Mouse (Mus musculus): ENCODE data around the gene Myog.

Gene Myog

DNA sequence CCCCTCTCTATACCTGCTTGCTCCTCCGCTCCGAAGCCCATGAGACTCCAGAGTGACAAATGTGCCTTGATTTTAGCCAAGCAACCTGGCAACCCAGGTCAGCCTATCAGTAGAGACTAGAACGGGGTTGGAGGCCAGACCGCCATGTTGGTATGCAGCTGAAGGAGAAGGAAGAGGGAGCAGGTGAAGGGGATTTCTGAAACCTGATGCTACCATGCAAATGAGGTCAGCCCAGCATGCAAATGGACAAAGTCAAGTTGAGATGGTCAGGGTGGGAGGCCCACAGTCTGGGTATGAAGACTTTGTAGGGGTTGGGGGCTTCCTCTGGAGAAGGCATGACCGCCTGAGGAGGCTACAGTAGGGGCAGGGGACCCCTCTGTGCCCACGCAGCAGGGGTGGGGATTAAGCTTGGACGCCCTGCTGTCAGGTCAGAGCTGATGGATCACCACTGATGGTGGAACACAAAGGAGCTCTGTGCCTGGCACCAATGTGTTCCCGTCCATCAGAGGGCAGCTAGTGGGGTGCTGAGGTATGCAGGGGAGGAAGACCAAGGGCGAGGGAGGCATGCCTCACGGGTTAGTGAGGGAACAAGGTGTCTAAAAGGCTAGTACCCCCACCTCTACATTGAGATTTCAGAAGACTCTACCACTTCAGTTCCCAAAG is 4.2 kb upstream of the Myog start:
- no peak for DNase-seq (ENCODE audit: low spot score)

DNA sequence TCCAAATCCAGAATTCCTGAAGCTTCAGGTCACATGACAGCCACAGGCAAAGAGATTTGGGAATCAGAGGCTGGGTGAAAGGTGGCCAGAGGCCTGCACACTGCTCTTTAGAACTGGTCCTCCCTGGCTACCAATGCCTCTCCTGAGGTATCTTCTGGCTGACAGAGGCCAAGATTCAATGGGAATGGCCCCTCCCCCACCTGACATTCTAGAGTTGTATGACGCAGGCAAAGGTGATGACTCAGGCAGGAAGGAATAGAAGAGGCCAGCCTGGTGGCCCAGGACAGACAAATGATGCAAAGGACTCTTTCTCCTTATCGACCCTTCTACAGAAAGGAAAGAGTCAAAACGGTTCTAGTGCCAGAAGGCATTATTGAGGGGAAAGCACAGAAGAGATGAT is 1.6 kb upstream of the Myog start:
- no peak for DNase-seq (ENCODE audit: low spot score)

DNA sequence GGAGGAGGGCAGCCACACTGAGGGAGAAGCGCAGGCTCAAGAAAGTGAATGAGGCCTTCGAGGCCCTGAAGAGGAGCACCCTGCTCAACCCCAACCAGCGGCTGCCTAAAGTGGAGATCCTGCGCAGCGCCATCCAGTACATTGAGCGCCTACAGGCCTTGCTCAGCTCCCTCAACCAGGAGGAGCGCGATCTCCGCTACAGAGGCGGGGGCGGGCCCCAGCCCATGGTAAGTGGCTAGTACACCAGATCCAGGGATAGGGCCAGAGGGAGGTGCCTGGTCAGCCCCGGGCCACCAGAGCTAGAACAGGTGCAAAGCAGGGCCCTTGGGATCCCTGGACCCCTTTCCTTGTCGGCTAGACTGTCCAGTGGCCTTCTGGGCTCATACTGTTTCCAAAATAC is 511 bp downstream of the Myog start:
- no peak for DNase-seq (ENCODE audit: low spot score)

DNA sequence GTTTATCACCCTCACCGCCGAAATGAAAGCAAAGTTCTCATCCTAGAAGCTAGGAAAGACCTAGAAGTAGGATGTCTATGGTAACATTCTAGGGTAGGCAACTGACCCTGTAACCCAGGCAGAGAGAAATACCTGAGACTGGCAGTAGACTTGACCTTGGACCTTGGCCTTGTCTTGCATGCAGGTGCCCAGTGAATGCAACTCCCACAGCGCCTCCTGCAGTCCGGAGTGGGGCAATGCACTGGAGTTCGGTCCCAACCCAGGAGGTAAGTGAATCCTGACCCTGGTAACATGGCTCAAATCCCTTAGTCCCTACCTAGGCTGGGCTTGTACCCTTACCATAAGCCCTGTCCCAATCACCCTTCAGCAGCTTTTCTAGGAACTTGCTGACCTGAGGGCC is 1.1 kb downstream of the Myog start:
- no peak for DNase-seq (ENCODE audit: low spot score)

DNA sequence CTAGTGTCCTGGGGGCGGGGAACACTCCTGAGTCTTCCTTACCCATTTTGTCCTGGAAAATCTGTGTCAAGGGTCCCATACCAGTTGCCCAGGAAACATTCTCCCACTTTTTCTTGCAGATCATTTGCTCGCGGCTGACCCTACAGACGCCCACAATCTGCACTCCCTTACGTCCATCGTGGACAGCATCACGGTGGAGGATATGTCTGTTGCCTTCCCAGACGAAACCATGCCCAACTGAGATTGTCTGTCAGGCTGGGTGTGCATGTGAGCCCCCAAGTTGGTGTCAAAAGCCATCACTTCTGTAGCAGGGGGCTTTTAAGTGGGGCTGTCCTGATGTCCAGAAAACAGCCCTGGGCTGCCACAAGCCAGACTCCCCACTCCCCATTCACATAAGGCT is 1.8 kb downstream of the Myog start:
- no peak for DNase-seq (ENCODE audit: low spot score)

DNA sequence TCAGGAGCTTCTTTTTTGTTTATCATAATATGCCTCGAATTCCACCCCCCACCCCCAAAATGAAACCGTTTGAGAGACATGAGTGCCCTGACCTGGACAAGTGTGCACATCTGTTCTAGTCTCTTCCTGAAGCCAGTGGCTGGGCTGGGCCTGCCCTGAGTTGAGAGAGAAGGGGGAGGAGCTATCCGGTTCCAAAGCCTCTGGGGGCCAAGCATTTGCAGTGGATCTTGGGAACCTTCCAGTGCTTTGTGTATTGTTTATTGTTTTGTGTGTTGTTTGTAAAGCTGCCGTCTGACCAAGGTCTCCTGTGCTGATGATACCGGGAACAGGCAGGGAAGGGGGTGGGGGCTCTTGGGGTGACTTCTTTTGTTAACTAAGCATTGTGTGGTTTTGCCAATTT is 2.3 kb downstream of the Myog start:
- DNase-seq (ENCODE audit: low spot score): no peak

DNA sequence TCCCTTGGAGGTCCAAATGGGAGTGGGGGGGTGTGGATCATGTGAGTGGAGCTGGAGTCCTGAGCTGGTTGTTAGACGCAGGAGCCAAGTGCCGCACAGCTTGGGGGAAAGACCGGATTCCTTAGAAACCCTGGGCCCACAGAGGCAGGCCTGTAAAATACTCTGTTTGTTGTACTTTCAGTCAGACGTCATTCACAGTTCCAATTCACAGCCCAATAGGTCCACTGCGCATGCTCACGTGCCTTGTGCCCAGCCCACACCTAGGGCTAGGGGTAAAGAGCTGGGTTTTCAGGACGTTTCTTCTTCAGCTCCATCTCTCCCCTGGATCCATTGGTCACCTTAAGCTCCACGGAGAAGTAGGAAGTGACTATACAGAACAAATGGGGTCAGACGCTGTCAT is 2.8 kb downstream of the Myog start:
- no peak for DNase-seq (ENCODE audit: low spot score)

DNA sequence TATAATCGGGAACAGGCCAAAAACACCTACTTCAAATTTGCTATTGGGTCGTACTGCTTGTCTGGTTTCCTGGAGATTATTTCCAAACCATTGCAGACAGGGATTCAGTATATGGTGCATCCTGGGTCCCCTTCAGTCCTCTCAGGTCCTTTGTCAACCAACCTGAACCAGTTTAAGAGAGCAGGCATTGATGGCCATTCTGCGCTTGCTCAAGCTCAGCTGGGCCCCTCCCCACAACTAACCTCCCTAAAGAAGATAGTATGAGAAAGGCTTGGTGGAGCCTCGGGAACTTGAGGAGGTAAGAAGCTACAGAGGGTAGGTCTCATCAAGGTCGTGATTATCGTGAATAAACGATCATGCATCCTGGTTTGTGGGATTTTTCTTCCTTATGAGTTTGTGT is 3.5 kb downstream of the Myog start:
- no peak for DNase-seq (ENCODE audit: low spot score)

DNA sequence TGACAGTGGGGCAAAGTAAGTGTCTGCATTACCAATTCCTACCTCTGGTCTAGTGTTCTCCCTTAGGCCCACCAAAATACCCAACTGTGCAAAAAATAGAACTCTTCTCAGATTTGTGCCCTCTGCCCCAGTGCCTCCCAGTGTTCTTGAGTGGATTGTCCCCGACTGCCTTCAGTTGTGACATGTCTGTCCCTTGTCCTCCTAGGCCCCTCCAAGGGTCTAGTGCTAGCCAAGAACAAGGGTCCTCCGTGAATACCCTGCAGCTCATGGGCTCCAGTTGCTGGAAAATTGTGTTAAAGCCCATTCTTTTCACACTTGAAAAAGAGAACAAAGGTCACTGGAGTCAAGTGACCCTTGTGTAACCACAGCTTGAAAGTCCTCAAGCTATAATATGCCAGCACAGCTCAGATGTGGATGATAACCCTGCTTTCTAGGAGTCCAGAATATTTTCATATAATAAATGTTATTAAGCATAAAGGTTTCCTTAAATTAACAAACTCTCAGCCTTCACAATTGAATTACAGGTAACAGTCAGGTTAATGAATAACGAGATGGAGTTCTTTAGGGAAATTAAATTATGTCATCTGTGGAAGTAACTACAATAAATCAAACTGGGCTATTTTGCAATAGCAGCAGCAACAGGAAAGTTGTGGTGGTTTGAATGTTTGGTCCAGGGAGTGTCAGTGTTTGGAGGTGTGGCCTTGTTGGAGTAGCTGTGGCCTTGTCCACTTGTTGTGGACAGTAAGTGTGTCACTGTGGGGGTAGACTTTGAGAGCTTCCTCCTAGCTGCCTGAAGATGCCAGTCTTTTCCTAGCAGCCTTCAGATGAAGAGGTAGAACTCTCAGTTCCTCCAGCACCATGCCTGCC is 4.2 kb downstream of the Myog start:
- DNase-seq (ENCODE audit: low spot score): no peak

DNA sequence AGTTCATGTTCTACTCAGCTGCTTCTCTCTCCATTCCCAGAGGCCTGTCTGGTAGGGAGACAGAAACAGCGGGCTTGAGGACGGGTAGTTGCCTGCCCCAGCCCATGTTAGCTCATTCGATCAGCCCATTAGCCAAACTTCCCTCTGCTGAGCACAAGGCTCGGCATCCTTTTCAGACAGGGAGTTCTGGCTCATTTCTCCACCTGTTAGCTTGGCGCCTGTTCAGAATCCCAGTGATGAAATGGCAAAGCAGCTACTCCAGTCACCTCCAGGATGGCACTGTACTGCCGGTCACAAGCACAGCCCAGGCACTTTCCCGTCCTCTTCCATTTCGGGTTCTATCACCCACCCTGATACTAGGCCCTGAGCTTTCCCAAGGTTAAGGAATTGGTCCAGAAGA is 7.5 kb downstream of the Myog start:
- DNase-seq (ENCODE audit: low spot score): peak; percentile 69

DNA sequence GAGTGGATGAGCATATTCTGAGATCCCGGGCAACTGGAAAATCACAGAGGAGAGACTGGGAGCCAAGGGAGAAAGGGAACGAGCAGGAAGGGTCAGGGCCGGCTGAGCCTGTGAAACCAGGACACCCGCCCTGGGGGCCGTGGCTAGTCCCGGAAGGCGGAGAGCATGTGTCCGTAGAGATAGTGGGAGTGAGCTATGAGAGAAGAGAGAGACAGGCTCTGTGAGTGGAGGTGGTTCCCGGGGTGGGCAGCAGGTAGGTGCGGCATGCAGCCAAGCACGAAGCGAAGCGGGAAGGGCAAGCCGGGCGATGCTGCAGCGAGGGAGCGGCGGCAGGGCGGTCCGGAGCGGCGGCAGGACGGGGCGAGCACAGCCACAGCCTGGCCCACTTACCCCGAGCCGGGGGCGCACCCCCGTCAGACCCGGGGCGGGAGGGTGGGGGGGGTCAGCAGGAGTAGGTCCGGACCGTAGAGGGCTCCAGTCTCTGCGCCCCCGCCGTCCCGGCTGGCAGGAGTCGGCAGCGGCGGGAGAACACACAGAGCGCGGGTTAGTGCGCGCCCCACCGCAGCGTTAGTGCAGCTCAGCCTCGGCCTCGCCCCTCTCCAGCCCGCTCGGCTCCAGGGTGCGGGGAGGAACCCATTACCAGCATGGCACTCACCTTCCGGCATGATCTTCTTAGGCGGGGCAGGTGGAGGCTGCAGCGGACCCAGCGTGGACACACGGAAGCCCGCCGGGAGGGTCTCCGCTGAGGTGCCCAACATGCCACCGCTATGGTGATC is 9.0 kb downstream of the Myog start:
- DNase-seq (ENCODE audit: low spot score): no peak

DNA sequence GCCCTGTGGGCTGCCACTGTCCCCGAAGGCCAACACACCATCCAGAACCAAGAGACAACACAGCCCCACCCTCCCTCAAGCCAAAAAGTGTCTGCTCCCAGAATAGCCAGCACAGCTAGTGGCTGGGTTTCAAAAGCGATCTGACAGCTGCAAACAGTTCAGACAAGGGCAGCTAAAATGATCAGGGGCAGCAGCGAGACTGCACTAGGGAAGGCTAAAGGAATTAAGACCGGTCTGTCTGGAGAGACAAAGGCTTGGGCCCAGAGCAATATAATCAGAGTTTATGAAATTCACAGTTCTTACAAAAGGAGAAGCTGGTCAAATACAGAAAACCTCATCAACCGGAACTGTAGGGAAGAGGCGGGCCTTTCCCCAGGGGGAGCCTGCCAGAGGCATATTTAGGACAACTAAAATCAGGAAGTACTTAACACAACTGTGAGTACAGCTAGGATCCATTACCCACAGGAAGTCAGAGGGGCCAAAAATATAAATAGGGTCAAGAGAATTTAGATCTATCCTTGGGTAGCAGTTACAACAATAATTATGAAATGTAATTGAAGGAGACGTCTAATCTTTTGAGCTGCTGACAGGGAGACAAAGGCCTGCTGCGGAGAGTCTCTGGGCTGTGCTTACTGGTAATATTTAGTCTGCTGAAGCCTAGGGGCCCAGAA is 12.9 kb downstream of the Myog start:
- peak; percentile 63 for DNase-seq (ENCODE audit: low spot score)

DNA sequence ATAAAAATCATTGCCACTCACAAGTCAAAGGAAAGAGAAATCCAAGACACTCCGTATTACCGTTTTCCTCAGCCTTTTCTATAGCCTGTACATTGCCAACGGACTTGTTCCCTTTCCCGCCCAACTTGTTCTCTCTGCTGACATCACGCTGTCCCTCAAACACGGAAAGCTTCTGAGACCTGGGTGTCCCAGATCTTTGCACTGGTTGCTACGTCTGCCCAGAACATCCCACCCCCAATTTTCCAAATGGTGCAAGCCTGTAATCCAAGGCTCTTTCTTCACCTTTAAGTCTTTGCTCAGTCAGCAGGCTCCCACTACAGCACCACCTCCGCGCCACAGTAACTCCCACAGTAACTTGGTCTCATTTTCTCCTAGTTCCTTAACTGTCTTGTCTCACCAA is 15.2 kb downstream of the Myog start:
- no peak for DNase-seq (ENCODE audit: low spot score)

DNA sequence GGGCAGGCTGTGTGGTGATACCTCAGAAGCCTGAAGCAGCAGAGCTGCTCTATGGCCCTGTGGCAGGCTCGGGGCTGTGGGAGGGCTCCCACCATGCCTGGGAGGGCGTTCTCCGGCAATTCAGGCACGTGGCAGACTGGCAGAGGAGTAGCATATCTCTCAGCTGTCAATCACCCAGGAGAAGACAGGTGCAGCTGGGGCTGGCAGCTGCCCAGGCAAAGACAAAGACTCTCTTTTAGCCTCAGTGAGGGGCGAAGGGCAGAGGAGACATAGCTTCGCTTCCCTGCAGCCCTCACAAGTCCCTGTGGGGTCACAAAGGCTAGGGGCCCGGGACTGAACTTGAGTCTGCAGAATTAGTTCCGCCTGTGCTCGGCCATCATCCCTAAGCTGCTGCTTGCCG is 17.6 kb downstream of the Myog start:
- DNase-seq (ENCODE audit: low spot score): no peak

DNA sequence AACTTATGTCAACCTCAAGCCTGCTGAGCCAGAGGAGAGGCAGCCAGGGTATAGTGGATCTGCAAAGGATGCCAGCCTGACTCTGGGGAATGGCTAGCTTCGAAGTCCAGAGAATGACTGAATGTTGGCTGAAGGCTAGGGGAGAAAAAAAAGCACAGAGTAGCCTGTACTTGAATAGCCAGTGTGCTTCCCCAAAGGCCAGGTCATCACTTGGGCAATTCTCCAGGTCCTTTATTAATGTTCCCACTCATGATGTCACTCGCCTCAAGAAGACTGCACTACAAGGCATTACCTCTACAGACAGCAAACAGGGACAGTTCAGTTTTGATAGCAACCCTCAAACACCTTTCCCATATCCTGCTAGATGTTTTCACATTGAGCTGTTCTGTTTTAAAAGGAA is 20.5 kb downstream of the Myog start:
- no peak for DNase-seq (ENCODE audit: low spot score)

DNA sequence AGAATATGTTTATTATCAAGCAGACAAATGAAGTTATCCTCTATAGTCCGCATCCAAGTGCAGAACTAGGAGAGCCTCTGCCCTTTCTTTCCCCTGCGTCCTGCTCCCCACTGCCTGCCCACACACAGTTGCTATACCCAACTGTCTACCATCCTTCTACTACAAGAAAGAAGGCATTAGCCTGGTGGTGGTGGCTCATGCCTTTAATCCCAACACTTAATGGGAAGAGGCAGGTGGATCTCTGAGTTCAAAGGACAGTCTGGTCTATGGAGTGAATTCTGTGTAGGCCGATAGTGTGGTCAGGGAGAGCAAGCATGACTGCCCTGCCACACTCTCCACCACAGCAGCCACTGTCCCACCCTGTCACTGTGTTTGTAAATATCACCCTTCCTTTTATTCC is 20.9 kb downstream of the Myog start:
- DNase-seq (ENCODE audit: low spot score): no peak

DNA sequence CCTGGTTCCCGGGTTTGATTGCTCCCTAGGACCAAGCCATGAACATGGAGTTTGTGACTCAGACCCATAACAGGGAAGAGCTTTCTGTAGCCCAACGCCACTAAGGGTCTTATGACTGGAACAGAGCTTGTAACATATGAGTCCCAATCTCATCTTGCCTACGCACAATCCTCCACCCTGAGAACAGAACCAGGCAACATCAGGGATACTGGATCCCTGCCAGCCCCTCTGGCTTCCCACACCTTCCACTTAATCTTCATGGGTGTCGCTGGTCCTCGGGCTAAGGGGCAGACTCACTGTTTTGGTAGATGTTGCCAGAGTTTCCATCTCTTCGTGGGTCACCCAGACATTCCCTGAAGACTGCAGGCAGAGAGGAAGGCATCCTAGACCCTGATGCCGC is 22.0 kb downstream of the Myog start:
- peak; percentile 57 for DNase-seq (ENCODE audit: low spot score)

DNA sequence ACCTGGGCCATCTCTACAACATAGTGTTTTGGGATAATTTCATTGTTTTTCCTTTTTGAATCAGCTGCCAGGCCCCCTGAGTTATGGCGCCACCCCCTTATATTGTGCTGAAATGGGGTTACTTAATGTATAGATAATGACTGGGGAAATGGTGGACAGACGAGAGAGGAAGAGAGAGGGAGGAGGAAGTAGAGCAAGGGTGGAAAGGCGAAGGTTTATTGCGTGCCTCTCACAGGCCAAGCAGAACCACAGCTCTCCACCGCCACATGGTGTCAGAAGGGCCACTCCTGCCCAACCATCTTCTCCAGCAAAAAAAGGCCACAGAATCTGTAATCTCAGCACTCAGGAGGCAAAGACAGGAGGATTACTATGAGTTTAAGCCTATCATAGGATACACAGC is 25.4 kb downstream of the Myog start:
- no peak for DNase-seq (ENCODE audit: low spot score)

DNA sequence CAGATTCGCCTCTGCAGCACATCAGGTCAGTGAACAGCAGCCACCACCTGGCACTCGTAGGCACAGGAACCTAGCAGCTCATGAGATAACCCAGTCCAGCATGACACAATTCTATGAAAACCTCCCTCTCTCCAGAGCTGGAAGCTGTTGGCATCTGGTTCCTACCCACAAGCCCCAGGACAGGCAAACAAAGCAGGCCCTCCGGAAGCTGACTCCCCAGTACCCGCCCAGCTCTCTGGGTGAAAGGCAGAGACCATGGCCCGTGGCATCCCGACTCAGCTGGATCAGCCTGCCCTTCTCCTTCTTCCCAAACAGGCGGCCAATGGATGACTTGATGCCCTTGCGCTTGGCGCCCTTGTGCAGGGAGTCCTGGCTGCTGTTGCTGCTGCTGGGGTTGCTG is 26.6 kb downstream of the Myog start:
- no peak for DNase-seq (ENCODE audit: low spot score)

DNA sequence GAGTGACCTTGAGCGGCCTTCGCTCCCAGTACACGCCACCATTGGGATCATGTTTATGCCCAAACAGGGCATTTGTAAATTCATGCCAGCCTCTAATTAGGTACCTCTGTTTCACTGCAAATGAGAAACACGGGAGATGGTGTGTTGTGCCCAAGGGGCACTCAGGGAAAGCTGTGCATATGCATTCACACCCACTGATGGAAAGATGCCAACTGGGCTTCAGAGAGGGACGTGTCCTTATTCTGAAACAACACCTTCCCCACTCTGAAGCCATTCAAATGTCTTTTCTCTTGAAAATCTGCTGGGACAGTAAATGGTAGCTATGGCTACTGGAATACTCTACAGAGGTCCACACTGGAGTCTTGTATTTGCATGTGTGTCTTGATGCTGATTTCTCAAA is 28.5 kb downstream of the Myog start:
- no peak for DNase-seq (ENCODE audit: low spot score)

DNA sequence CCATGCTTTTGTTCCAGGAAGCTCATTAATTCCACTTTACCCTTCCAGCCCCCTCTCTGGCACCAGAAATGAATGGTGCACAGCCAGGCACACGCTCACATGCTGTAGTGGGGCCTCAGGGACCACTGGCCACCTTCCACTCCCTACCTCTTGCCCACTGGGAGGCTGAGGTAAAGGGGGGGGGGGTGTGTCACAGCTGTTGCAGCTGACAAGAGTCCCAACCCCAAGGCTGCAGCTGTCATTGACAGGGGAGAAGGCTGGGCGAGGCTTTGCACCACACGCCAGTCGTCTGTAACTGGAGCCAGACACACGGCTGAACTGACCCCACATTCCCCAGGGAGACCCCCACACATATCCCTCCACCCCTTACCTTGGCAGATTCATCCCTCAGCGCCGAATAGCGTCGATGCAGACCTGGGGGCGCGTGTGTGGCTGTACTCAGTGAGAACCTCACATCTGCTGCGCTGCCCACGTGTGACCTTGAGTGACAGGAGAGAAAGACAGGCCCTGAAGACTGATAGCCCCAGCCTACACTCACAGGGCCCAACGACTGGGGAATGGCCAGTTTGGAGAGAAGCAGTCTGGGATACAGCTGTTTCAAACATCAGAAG is 31.0 kb downstream of the Myog start:
- no peak for DNase-seq (ENCODE audit: low spot score)

DNA sequence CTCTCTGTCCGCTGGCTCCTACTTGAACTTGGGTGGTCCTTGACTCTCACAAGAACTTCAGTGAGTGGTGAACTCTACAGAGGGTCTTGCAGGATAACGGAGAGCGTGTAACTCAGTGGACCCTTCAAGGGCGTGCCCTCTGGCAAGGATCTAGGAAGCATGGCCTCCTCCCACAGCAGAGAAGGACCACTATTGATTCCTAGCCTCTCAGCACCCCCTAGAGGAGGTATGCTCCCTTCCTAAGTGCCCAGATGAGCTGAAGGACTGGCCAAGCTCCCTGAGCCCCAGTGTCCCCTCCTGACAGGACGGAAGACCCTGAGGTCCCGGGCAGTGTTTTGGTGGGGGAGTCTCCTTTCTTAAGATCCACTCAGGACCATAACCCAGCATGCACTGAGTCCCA is 32.8 kb downstream of the Myog start:
- peak; percentile 76 for DNase-seq (ENCODE audit: low spot score)
